Mouse (Mus musculus): ENCODE results near the gene Uvssa. TPM values are rescaled to one million over a fixed set of nuclear protein-coding genes. Genes with fewer than 3 reads are reported as not detected.

Uvssa gene
- polyA plus RNA-seq, 1 experiment from 2014 or later: 9.2 TPM

DNA sequence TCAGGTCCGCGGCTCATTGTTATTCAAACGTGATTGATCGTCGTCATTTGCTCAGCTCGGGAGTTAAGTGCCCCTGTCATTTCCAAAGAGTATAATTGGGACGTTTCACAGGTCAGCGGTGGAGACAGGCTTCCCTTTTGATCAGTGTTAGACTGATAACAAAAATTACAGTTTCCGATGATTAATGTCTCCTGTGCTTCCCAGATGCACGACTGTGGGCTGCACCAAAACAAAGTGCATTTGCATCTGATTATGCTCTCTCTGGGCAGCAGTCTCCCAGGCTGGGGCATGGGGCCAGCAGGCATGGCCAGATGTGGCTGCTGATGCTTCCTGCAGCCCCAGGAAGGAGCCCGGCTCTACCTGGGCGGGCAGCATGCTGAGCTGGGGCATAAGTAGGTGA, 22.5 kb downstream of the Uvssa start:
- Histone ChIP-seq H3K4me2 (replicated peaks; ENCODE audit: low read depth, low read length) (no peak overlapping the region), H3K4me3 (ENCODE audit: low read length) (no peak overlapping the region), H3K9me3 (ENCODE audit: low read length) (no peaks in the 10 kb centered on the region), H3K9ac (replicated peaks; ENCODE audit: low read length) (no peak overlapping the region), H3K27me3 (ENCODE audit: insufficient read depth, low read length) (no peaks in the 10 kb centered on the region), H3K4me1 (ENCODE audit: insufficient read depth, low read length) (no peaks in the 10 kb centered on the region), H3K36me3 (ENCODE audit: insufficient read depth, low read length) (no peaks in the 10 kb centered on the region), H3K27ac (ENCODE audit: low read length) (no peak overlapping the region)
- WGBS: 56% methylated on average over 12 of the region's 12 CpGs
- no peak for ATAC-seq (ENCODE audit: low FRiP score, low TSS enrichment)

GRCm38 (mm10) chr5:33420313-33420712, 42.0 kb downstream of the Uvssa start:
- H3K4me3 ChIP-seq (ENCODE audit: low read length): no peak overlapping the region
- no peaks in the 10 kb centered on the region for H3K4me1 ChIP-seq (ENCODE audit: insufficient read depth, low read length)
- H3K9me3 ChIP-seq (ENCODE audit: low read length): no peaks in the 10 kb centered on the region
- WGBS: 73% methylated on average over 3 of the region's 3 CpGs
- H3K36me3 ChIP-seq (ENCODE audit: insufficient read depth, low read length): no peaks in the 10 kb centered on the region
- no peak overlapping the region for H3K4me2 ChIP-seq (replicated peaks; ENCODE audit: low read depth, low read length)
- no peak for ATAC-seq (ENCODE audit: low FRiP score, low TSS enrichment)
- no peak overlapping the region for H3K27ac ChIP-seq (ENCODE audit: low read length)
- peaks cover 2% of the 10 kb centered on the region for H3K27me3 ChIP-seq (ENCODE audit: insufficient read depth, low read length)
- no peak overlapping the region for H3K9ac ChIP-seq (replicated peaks; ENCODE audit: low read length)

DNA sequence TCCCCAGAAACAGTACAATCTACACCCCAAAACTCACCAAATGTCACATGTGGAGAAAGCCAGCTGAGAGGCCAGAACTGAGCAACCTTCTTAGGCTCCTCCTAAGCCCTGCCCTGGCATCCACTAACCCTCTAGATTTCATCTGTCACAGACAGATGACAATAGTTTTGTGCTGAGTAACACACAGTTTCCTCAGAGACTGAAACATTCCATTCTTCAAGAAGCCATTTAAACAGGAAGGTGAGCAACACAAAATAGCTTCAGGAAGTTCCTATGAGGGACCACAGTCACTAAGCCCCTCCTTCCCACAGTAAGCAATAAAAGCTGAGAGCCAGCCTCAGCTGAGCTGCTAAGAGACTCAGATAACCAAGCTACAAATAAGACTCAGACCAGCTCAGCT, 49.1 kb downstream of the Uvssa start:
- Histone ChIP-seq H3K9ac (replicated peaks; ENCODE audit: low read length) (no peak overlapping the region), H3K4me3 (ENCODE audit: low read length) (no peak overlapping the region), H3K9me3 (ENCODE audit: low read length) (no peaks in the 10 kb centered on the region), H3K4me2 (replicated peaks; ENCODE audit: low read depth, low read length) (no peak overlapping the region), H3K36me3 (ENCODE audit: insufficient read depth, low read length) (no peaks in the 10 kb centered on the region), H3K4me1 (ENCODE audit: insufficient read depth, low read length) (peaks cover 9% of the 10 kb centered on the region; the same call in 1 of the 2 replicates), H3K27ac (ENCODE audit: low read length) (no peak overlapping the region), H3K27me3 (ENCODE audit: insufficient read depth, low read length) (peaks cover 63% of the 10 kb centered on the region)
- no peak for ATAC-seq (ENCODE audit: low FRiP score, low TSS enrichment)

DNA sequence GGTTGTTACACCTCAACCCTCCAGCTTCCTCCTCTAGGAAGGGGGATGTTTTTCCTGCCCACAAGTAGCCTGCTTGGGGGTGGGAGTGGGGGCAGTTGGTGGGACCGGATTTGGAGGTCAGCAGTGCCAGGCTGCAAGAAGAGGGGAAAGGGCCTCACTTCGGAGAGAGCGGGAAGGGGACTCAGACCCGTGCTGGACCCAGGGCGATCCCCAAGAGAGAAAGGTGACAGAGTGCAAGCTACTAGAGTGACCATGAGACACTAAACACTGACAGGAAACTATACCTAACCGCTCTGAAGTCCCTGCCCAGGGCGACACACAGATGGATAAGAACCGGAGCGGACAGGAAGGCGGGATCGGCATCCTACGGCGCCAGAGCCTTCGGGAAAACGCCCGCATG, 51.8 kb downstream of the Uvssa start:
- Histone ChIP-seq H3K27me3 (ENCODE audit: insufficient read depth, low read length) (peaks cover 89% of the 10 kb centered on the region), H3K27ac (ENCODE audit: low read length) (no peak overlapping the region), H3K4me2 (replicated peaks; ENCODE audit: low read depth, low read length) (no peak overlapping the region), H3K9ac (replicated peaks; ENCODE audit: low read length) (no peak overlapping the region), H3K9me3 (ENCODE audit: low read length) (no peaks in the 10 kb centered on the region), H3K36me3 (ENCODE audit: insufficient read depth, low read length) (no peaks in the 10 kb centered on the region), H3K4me1 (ENCODE audit: insufficient read depth, low read length) (peaks cover 22% of the 10 kb centered on the region), H3K4me3 (ENCODE audit: low read length) (no peak overlapping the region)
- ATAC-seq (ENCODE audit: low FRiP score, low TSS enrichment): no peak
- 3% methylated on average over 16 of the region's 16 CpGs for whole genome bisulfite sequencing

DNA sequence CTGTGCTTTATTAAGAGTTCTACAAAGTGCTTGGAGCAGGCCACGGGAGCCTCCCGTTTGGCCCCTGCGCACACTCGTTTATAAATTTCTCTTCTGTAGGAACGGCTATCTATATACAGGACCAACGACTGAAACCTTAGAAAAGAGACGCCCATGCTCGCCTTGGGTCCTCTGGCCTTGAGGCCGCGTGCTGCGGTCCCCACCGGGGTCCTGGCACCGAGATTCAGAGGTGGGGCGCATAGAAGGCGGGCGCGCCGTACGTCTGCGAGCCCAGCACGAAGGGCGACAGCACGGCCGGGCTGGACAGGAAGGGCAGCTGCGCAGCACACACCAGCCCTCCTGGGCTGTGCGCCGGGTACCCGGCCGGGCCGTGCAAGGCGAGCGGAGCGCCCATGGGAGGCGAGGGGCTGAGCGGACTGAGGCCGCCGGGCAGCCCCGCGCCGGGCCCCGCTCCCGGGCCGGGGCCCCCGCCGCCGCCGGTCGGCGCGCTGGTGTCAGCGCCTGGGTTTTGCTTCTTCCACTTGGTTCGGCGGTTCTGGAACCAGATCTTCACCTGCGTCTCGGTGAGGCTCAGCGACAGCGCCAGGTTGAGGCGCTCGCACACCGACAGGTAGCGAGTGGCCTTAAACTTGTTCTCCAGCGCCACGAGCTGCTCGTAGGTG, 52.3 kb downstream of the Uvssa start:
- H3K27me3 ChIP-seq (ENCODE audit: insufficient read depth, low read length): peaks cover 90% of the 10 kb centered on the region
- peak overlapping the region; percentile 42 for H3K4me2 ChIP-seq (replicated peaks; ENCODE audit: low read depth, low read length)
- H3K27ac ChIP-seq (ENCODE audit: low read length): no peak overlapping the region
- H3K9me3 ChIP-seq (ENCODE audit: low read length): no peaks in the 10 kb centered on the region
- H3K36me3 ChIP-seq (ENCODE audit: insufficient read depth, low read length): no peaks in the 10 kb centered on the region
- peaks cover 22% of the 10 kb centered on the region for H3K4me1 ChIP-seq (ENCODE audit: insufficient read depth, low read length)
- H3K9ac ChIP-seq (replicated peaks; ENCODE audit: low read length): no peak overlapping the region
- under 1% methylated on average over 63 of the region's 64 CpGs for WGBS
- peak overlapping the region; percentile 31 for H3K4me3 ChIP-seq (ENCODE audit: low read length)
- ATAC-seq (ENCODE audit: low FRiP score, low TSS enrichment): no peak

- under 1% methylated on average over 76 of the region's 77 CpGs for WGBS
- no peak for ATAC-seq (ENCODE audit: low FRiP score, low TSS enrichment)
- H3K9ac ChIP-seq (replicated peaks; ENCODE audit: low read length): no peak overlapping the region
- peak overlapping the region; percentile 31 for H3K4me3 ChIP-seq (ENCODE audit: low read length)
- no peaks in the 10 kb centered on the region for H3K36me3 ChIP-seq (ENCODE audit: insufficient read depth, low read length)
- H3K4me2 ChIP-seq (replicated peaks; ENCODE audit: low read depth, low read length): peak overlapping the region; percentile 42
- peaks cover 22% of the 10 kb centered on the region for H3K4me1 ChIP-seq (ENCODE audit: insufficient read depth, low read length)
- H3K9me3 ChIP-seq (ENCODE audit: low read length): no peaks in the 10 kb centered on the region
- H3K27ac ChIP-seq (ENCODE audit: low read length): no peak overlapping the region
- peaks cover 95% of the 10 kb centered on the region for H3K27me3 ChIP-seq (ENCODE audit: insufficient read depth, low read length)
Measured at GRCm38 (mm10) chr5:33431173-33432005, 53.0 kb downstream of the Uvssa start.

GRCm38 (mm10) chr5:33432057-33432935, 53.9 kb downstream of the Uvssa start:
- Histone ChIP-seq H3K9me3 (ENCODE audit: low read length) (no peaks in the 10 kb centered on the region), H3K4me2 (replicated peaks; ENCODE audit: low read depth, low read length) (no peak overlapping the region), H3K27ac (ENCODE audit: low read length) (no peak overlapping the region), H3K4me1 (ENCODE audit: insufficient read depth, low read length) (peaks cover 22% of the 10 kb centered on the region), H3K36me3 (ENCODE audit: insufficient read depth, low read length) (no peaks in the 10 kb centered on the region), H3K27me3 (ENCODE audit: insufficient read depth, low read length) (peaks cover 100% of the 10 kb centered on the region), H3K4me3 (ENCODE audit: low read length) (no peak overlapping the region), H3K9ac (replicated peaks; ENCODE audit: low read length) (no peak overlapping the region)
- under 1% methylated on average over 39 of the region's 39 CpGs for WGBS
- no peak for ATAC-seq (ENCODE audit: low FRiP score, low TSS enrichment)

- Histone ChIP-seq H3K9me3 (ENCODE audit: low read length) (no peaks in the 10 kb centered on the region), H3K4me1 (ENCODE audit: insufficient read depth, low read length) (peaks cover 22% of the 10 kb centered on the region), H3K36me3 (ENCODE audit: insufficient read depth, low read length) (no peaks in the 10 kb centered on the region), H3K4me3 (ENCODE audit: low read length) (peak within 1 kb of the TSS; percentile 30), H3K9ac (replicated peaks; ENCODE audit: low read length) (no peak within 1 kb of the TSS), H3K4me2 (replicated peaks; ENCODE audit: low read depth, low read length) (peak within 1 kb of the TSS; percentile 37), H3K27me3 (ENCODE audit: insufficient read depth, low read length) (peaks cover 96% of the 10 kb centered on the region), H3K27ac (ENCODE audit: low read length) (no peak within 1 kb of the TSS)
- under 1% methylated on average over 85 of the region's 90 CpGs for WGBS
- ATAC-seq (ENCODE audit: low FRiP score, low TSS enrichment): no peak
Measured at GRCm38 (mm10) chr5:33433201-33434138, 55.1 kb downstream of the Uvssa start, which contains the start of gene Nkx1-1. Nkx1-1 (minus strand) TSS chr5:33433976.

Data from kidney, embryonic 16.5 days (tissue).